Mouse (Mus musculus) liver, embryonic 12.5 days (tissue): ENCODE results near the gene Minar1. TPM values are rescaled to one million over a fixed set of nuclear protein-coding genes. Genes with fewer than 3 reads are reported as not detected.

ENCODE experiments used
- ATAC-seq: fragments of 200-750 bp; cut with Nextera tagmentation; 2 replicates; pipeline ENCODE4 v1.8.0; 2017; ENCODE audit warnings: moderate number of reproducible peaks, mild to moderate bottlenecking, moderate library complexity
- H3K27ac ChIP-seq: fragments of 300-500 bp; sonication (generic); 2 replicates; pipeline ENCODE4 v1.5.1; 2016; ENCODE audit warnings: mild to moderate bottlenecking
- H3K27me3 ChIP-seq: fragments of 300-500 bp; sonication (generic); replicated peaks from 2 replicates; pipeline ENCODE4 v1.6.1; 2016; ENCODE audit warnings: mild to moderate bottlenecking, moderate library complexity
- H3K36me3 ChIP-seq: fragments of 300-500 bp; sonication (generic); 2 replicates; pipeline ENCODE4 v1.6.1; 2016; ENCODE audit warnings: mild to moderate bottlenecking, moderate library complexity
- H3K4me1 ChIP-seq: fragments of 300-500 bp; sonication (generic); 2 replicates; pipeline ENCODE4 v1.6.1; 2016
- H3K4me2 ChIP-seq: fragments of 300-500 bp; sonication (generic); 2 replicates; pipeline ENCODE4 v1.6.1; 2016; ENCODE audit warnings: mild to moderate bottlenecking, moderate library complexity
- H3K4me3 ChIP-seq: fragments of 300-500 bp; sonication (generic); 2 replicates; pipeline ENCODE4 v1.5.1; 2016; ENCODE audit warnings: mild to moderate bottlenecking, moderate library complexity
- H3K9ac ChIP-seq: fragments of 300-500 bp; sonication (generic); 2 replicates; pipeline ENCODE4 v1.6.1; 2016; ENCODE audit warnings: mild to moderate bottlenecking, moderate library complexity
- H3K9me3 ChIP-seq: fragments of 300-500 bp; sonication (generic); replicated peaks from 2 replicates; pipeline ENCODE4 v1.6.1; 2016; ENCODE audit warnings: mild to moderate bottlenecking, moderate library complexity
- WGBS: fragments of 180-500 bp; shearing (Covaris S2); methylation state at CpG from one replicate; pipeline ENCODE4 v1.1.7; 2016; ENCODE audit not compliant: insufficient replicate concordance; 5-methylcytosine and 5-hydroxymethylcytosine counted together
- polyA plus RNA-seq: library from polyadenylated mRNA; unstranded; fragments of >200 nt; fragmentation: Nextera tagmentation; extraction: Ambion mirVana; gene quantifications from 2 replicates; pipeline ENCODE4 v1.2.1, GENCODE M21; 2016

The Minar1 gene
- polyA plus RNA-seq, 1 experiment from 2014 or later, result not detected

- H3K4me3 ChIP-seq, result no peak overlapping the region
- no peaks in the 10 kb centered on the region for H3K36me3 ChIP-seq
- no peak overlapping the region for H3K9ac ChIP-seq
- H3K27me3 ChIP-seq, result no peaks in the 10 kb centered on the region
- no peak for ATAC-seq
- WGBS, result 82% methylated on average over 9 of the region's 9 CpGs
- peaks cover 8% of the 10 kb centered on the region; the same call in 1 of the 2 replicates for H3K9me3 ChIP-seq
- no peak overlapping the region for H3K4me2 ChIP-seq
- no peaks in the 10 kb centered on the region for H3K4me1 ChIP-seq
- H3K27ac ChIP-seq, result no peak overlapping the region
Measured at GRCm38 (mm10) chr9:89601891-89602290, 21.0 kb downstream of the Minar1 start.

GRCm38 (mm10) chr9:89600677-89601076 lies 22.2 kb downstream of the Minar1 start:
- H3K27ac ChIP-seq, result no peak overlapping the region
- 63% methylated on average over 7 of the region's 7 CpGs for WGBS
- no peaks in the 10 kb centered on the region for H3K27me3 ChIP-seq
- H3K4me1 ChIP-seq, result no peaks in the 10 kb centered on the region
- H3K4me3 ChIP-seq, result no peak overlapping the region
- no peak overlapping the region for H3K4me2 ChIP-seq
- ATAC-seq, result no peak
- H3K9me3 ChIP-seq, result peaks cover 8% of the 10 kb centered on the region; the same call in 1 of the 2 replicates
- no peak overlapping the region for H3K9ac ChIP-seq
- H3K36me3 ChIP-seq, result no peaks in the 10 kb centered on the region

- no peak overlapping the region for H3K4me2 ChIP-seq
- no peak overlapping the region for H3K27ac ChIP-seq
- 0 out of 2 replicates have a peak, but pooled peaks cover 3% of the 10 kb centered on the region for H3K9me3 ChIP-seq
- 55% methylated on average over 3 of the region's 3 CpGs for WGBS
- H3K9ac ChIP-seq, result no peak overlapping the region
- H3K4me3 ChIP-seq, result no peak overlapping the region
- H3K4me1 ChIP-seq, result no peaks in the 10 kb centered on the region
- no peak for ATAC-seq
- no peaks in the 10 kb centered on the region for H3K27me3 ChIP-seq
- no peaks in the 10 kb centered on the region for H3K36me3 ChIP-seq
Measured at GRCm38 (mm10) chr9:89597071-89597470, 25.9 kb downstream of the Minar1 start.

GRCm38 (mm10) chr9:89596392-89596791 lies 26.5 kb downstream of the Minar1 start:
- H3K27me3 ChIP-seq, result no peaks in the 10 kb centered on the region
- H3K4me1 ChIP-seq, result no peaks in the 10 kb centered on the region
- 74% methylated on average over 5 of the region's 5 CpGs for WGBS
- H3K9me3 ChIP-seq, result 0 out of 2 replicates have a peak, but pooled peaks cover 3% of the 10 kb centered on the region
- H3K4me3 ChIP-seq, result no peak overlapping the region
- no peak overlapping the region for H3K4me2 ChIP-seq
- no peak for ATAC-seq
- no peaks in the 10 kb centered on the region for H3K36me3 ChIP-seq
- H3K27ac ChIP-seq, result no peak overlapping the region
- no peak overlapping the region for H3K9ac ChIP-seq

- Histone ChIP-seq H3K27ac (no peak overlapping the region), H3K9ac (no peak overlapping the region), H3K36me3 (no peaks in the 10 kb centered on the region), H3K27me3 (no peaks in the 10 kb centered on the region), H3K4me1 (no peaks in the 10 kb centered on the region), H3K4me2 (no peak overlapping the region), H3K4me3 (no peak overlapping the region), H3K9me3 (no peaks in the 10 kb centered on the region)
- 64% methylated on average over 3 of the region's 3 CpGs for WGBS
- ATAC-seq, result no peak
Measured at GRCm38 (mm10) chr9:89592391-89592790, 30.5 kb downstream of the Minar1 start.

GRCm38 (mm10) chr9:89578422-89578821 lies 44.5 kb downstream of the Minar1 start:
- H3K4me2 ChIP-seq, result no peak overlapping the region
- no peaks in the 10 kb centered on the region for H3K36me3 ChIP-seq
- 68% methylated on average over 5 of the region's 5 CpGs for WGBS
- H3K27ac ChIP-seq, result no peak overlapping the region
- H3K27me3 ChIP-seq, result no peaks in the 10 kb centered on the region
- no peak overlapping the region for H3K9ac ChIP-seq
- ATAC-seq, result no peak
- H3K4me1 ChIP-seq, result no peaks in the 10 kb centered on the region
- no peaks in the 10 kb centered on the region for H3K9me3 ChIP-seq
- H3K4me3 ChIP-seq, result no peak overlapping the region

GRCm38 (mm10) chr9:89552663-89553062 lies 70.3 kb downstream of the Minar1 start:
- no peaks in the 10 kb centered on the region for H3K36me3 ChIP-seq
- H3K4me3 ChIP-seq, result no peak overlapping the region
- H3K4me1 ChIP-seq, result no peaks in the 10 kb centered on the region
- no peak overlapping the region for H3K27ac ChIP-seq
- no peak for ATAC-seq
- no peak overlapping the region for H3K4me2 ChIP-seq
- H3K9me3 ChIP-seq, result no peaks in the 10 kb centered on the region
- H3K9ac ChIP-seq, result no peak overlapping the region
- no peaks in the 10 kb centered on the region for H3K27me3 ChIP-seq
- 62% methylated on average over 2 of the region's 2 CpGs for WGBS

Other genes with a start within 250 kb of the Minar1 start
- 40.2 and 41.4 TPM in 2 replicates for gene Tmed3, start 81.9 kb upstream of the Minar1 start, polyA plus RNA-seq
- not detected in 2 replicates for gene Ankrd34c, start 115.3 kb upstream of the Minar1 start, polyA plus RNA-seq